ENCODE assay signal across 7 mouse cellular contexts in genomic region chr3:28781848-28782247, GRCm38 (mm10). TPM values are rescaled to one million over a fixed set of nuclear protein-coding genes. Genes with fewer than 3 reads are reported as not detected.
DNase-seq lines count a peak whose midpoint lies in the region; ATAC-seq and TF ChIP-seq lines count a peak whose summit lies in the region.

No protein-coding gene starts in this region.

- no peak for TF ChIP-seq CTCF in stomach, postnatal 0 days (IDR thresholded peaks at IDR 0.05; ENCODE audit: low read depth)

- H3K36me3 ChIP-seq in neural tube, embryonic 11.5 days (ENCODE audit: control insufficient read depth, insufficient read depth, low read length), result no peaks in the 10 kb centered on the region
- no peaks in the 10 kb centered on the region for H3K36me3 ChIP-seq in forebrain, embryonic 12.5 days (replicated peaks)
- no peaks in the 10 kb centered on the region for H3K36me3 ChIP-seq in stomach, postnatal 0 days (ENCODE audit: control insufficient read depth, insufficient read depth, low read length)

- no peaks in the 10 kb centered on the region for H3K9me3 ChIP-seq in neural tube, embryonic 11.5 days (ENCODE audit: control insufficient read depth, low read length)
- no peaks in the 10 kb centered on the region for H3K9me3 ChIP-seq in forebrain, embryonic 12.5 days
- H3K9me3 ChIP-seq in stomach, postnatal 0 days (ENCODE audit: control insufficient read depth, low read length), result no peaks in the 10 kb centered on the region

- peak overlapping the region; percentile 80 for H3K9ac ChIP-seq in neural tube, embryonic 11.5 days (ENCODE audit: low read length)
- peak overlapping the region; percentile 75 for H3K9ac ChIP-seq in forebrain, embryonic 12.5 days
- peak overlapping the region; percentile 68 for H3K9ac ChIP-seq in stomach, postnatal 0 days (ENCODE audit: low read length)

- H3K4me2 ChIP-seq in neural tube, embryonic 11.5 days (ENCODE audit: low read depth), result peak overlapping the region; percentile 98
- H3K4me2 ChIP-seq in forebrain, embryonic 12.5 days, result peak overlapping the region; percentile 96
- H3K4me2 ChIP-seq in stomach, postnatal 0 days (replicated peaks; ENCODE audit: low read depth), result peak overlapping the region; percentile 99

- no peak for ATAC-seq in neural tube, embryonic 11.5 days (ENCODE audit: insufficient read depth, low FRiP score, low TSS enrichment)
- ATAC-seq in forebrain, embryonic 12.5 days (ENCODE audit: low FRiP score), result no peak
- ATAC-seq in stomach, postnatal 0 days (ENCODE audit: low FRiP score, low TSS enrichment), result no peak

- WGBS in neural tube, embryonic 11.5 days, result 24% methylated on average over 14 of the region's 14 CpGs
- 22% methylated on average over 14 of the region's 14 CpGs for WGBS in forebrain, embryonic 12.5 days
- 24% methylated on average over 14 of the region's 14 CpGs for WGBS in stomach, postnatal 0 days

- DNase-seq in neural tube, embryonic 11.5 days (ENCODE audit: low spot score), result peak; percentile 16
- DNase-seq in neural tube, embryonic 10.5 days (ENCODE audit: extremely low spot score, low spot score), result no peak
- DNase-seq in liver, result peak; percentile 12
- no peak for DNase-seq in stomach, postnatal 0 days (ENCODE audit: low spot score)
- no peak for DNase-seq in left cerebral cortex, postnatal 10 days (ENCODE audit: extremely low spot score in 1 of 2, low spot score in 2 of 2)
- no peak for DNase-seq in thymus, postnatal 25 days

- H3K27ac ChIP-seq in neural tube, embryonic 11.5 days (ENCODE audit: low read depth, low read length), result no peak overlapping the region
- no peak overlapping the region for H3K27ac ChIP-seq in forebrain, embryonic 12.5 days
- H3K27ac ChIP-seq in stomach, postnatal 0 days (replicated peaks), result no peak overlapping the region

- intact Hi-C loops in left cerebral cortex, postnatal 10 days (cut with DNase I), result no loop called here

- H3K27me3 ChIP-seq in neural tube, embryonic 11.5 days (ENCODE audit: control insufficient read depth, insufficient read depth, low read length), result no peaks in the 10 kb centered on the region
- H3K27me3 ChIP-seq in forebrain, embryonic 12.5 days, result peaks cover 7% of the 10 kb centered on the region; the same call in 1 of the 2 replicates
- no peaks in the 10 kb centered on the region for H3K27me3 ChIP-seq in stomach, postnatal 0 days (ENCODE audit: control insufficient read depth, insufficient read depth, low read length)

- H3K4me3 ChIP-seq in neural tube, embryonic 11.5 days (ENCODE audit: low read depth, low read length), result peak overlapping the region; percentile 76
- peak overlapping the region; percentile 76 for H3K4me3 ChIP-seq in forebrain, embryonic 12.5 days (replicated peaks)
- H3K4me3 ChIP-seq in stomach, postnatal 0 days (ENCODE audit: low read depth, low read length), result peak overlapping the region; percentile 63

- no peaks in the 10 kb centered on the region for H3K4me1 ChIP-seq in neural tube, embryonic 11.5 days (ENCODE audit: control insufficient read depth, insufficient read depth, low read length)
- H3K4me1 ChIP-seq in forebrain, embryonic 12.5 days, result peaks cover 10% of the 10 kb centered on the region
- H3K4me1 ChIP-seq in stomach, postnatal 0 days (replicated peaks; ENCODE audit: control insufficient read depth, insufficient read depth), result no peaks in the 10 kb centered on the region

- TF ChIP-seq EP300 in stomach, postnatal 0 days (optimal IDR thresholded peaks at IDR 0.05), result no peak

RNA-seq across cellular contexts. Expression of gene Eif5a2, which starts 0.8 kb away (rescaled TPM):
- polyA plus RNA-seq in neural tube, embryonic 11.5 days (2014; fragmentation: Nextera tagmentation; extraction: Ambion mirVana), result 18.0 and 19.3 TPM in 2 replicates
- 13.1 and 13.8 TPM in 2 replicates for polyA plus RNA-seq in forebrain, embryonic 12.5 days (2016; fragmentation: Nextera tagmentation; extraction: Ambion mirVana)
- polyA plus RNA-seq in stomach, postnatal 0 days (2015; fragmentation: Nextera tagmentation; extraction: Ambion mirVana), result 1.2 and 1.5 TPM in 2 replicates
- 10 to 100 TPM; 18.2 to 18.6 TPM for total RNA-seq in left cerebral cortex, postnatal 10 days (2021)

RNA-seq across cellular contexts. Expression of gene Rpl22l1, which starts 23.4 kb away (rescaled TPM):
- 307 and 333 TPM in 2 replicates for polyA plus RNA-seq in neural tube, embryonic 11.5 days (2014; fragmentation: Nextera tagmentation; extraction: Ambion mirVana)
- 359 and 367 TPM in 2 replicates for polyA plus RNA-seq in forebrain, embryonic 12.5 days (2016; fragmentation: Nextera tagmentation; extraction: Ambion mirVana)
- polyA plus RNA-seq in stomach, postnatal 0 days (2015; fragmentation: Nextera tagmentation; extraction: Ambion mirVana), result 404 and 420 TPM in 2 replicates
- 100 to 1,000 TPM; 245 to 251 TPM for total RNA-seq in left cerebral cortex, postnatal 10 days (2021)

Comparison
In these comparisons a context has a peak if more than half of its experiments do, and no peak if none do; other contexts are left out.
1. DNase-seq: peak in neural tube, embryonic 11.5 days (single experiment) and liver (single experiment); none in neural tube, embryonic 10.5 days (single experiment), stomach, postnatal 0 days (single experiment), left cerebral cortex, postnatal 10 days (0 of 2) and thymus, postnatal 25 days (single experiment).
2. Peak in every context shown above with its lines, with median percentiles within 50 percentile points of each other: H3K4me2 ChIP-seq, H3K4me3 ChIP-seq and H3K9ac ChIP-seq.